Mouse (Mus musculus) hindbrain, embryonic 16.5 days (tissue): ENCODE measurements around the gene Gigyf1. TPM values are rescaled to one million over a fixed set of nuclear protein-coding genes. Genes with fewer than 3 reads are reported as not detected.
A peak's percentile ranks its signal among the peaks of the same experiment; 100 is the strongest.

ENCODE experiments used
- ATAC-seq: fragments of 200-750 bp; cut with Nextera tagmentation; 2 replicates; pipeline ENCODE4 v1.8.0; 2017; ENCODE audit warnings: moderate TSS enrichment, moderate library complexity
- H3K27ac ChIP-seq: fragments of 300-500 bp; sonication (generic); 2 replicates; pipeline ENCODE4 v1.5.1; 2014; ENCODE audit warnings: low read depth, mild to moderate bottlenecking, control low read depth, low read length, moderate library complexity
- H3K27me3 ChIP-seq: fragments of 300-500 bp; sonication (generic); replicated peaks from 2 replicates; pipeline ENCODE4 v1.6.1; 2014; ENCODE audit warnings: low read length; ENCODE audit not compliant: control insufficient read depth, insufficient read depth
- H3K36me3 ChIP-seq: fragments of 300-500 bp; sonication (generic); 2 replicates; pipeline ENCODE4 v1.6.1; 2014; ENCODE audit warnings: mild to moderate bottlenecking, low read length, moderate library complexity, mixed read lengths; ENCODE audit not compliant: control insufficient read depth, insufficient read depth
- H3K4me1 ChIP-seq: fragments of 300-500 bp; sonication (generic); 2 replicates; pipeline ENCODE4 v1.6.1; 2014; ENCODE audit warnings: low read depth, low read length; ENCODE audit not compliant: control insufficient read depth, insufficient read depth
- H3K4me2 ChIP-seq: fragments of 300-500 bp; sonication (generic); 2 replicates; pipeline ENCODE4 v1.6.1; 2014; ENCODE audit warnings: mild to moderate bottlenecking, low read length, control low read depth, moderate library complexity
- H3K4me3 ChIP-seq: fragments of 300-500 bp; sonication (generic); 2 replicates; pipeline ENCODE4 v1.5.1; 2014; ENCODE audit warnings: mild to moderate bottlenecking, low read length, control low read depth, moderate library complexity
- H3K9ac ChIP-seq: fragments of 300-500 bp; sonication (generic); 2 replicates; pipeline ENCODE4 v1.6.1; 2014; ENCODE audit warnings: low read depth, mild to moderate bottlenecking, control low read depth, low read length, moderate library complexity
- H3K9me3 ChIP-seq: fragments of 300-500 bp; sonication (generic); 2 replicates; pipeline ENCODE4 v1.6.1; 2014; ENCODE audit warnings: mild to moderate bottlenecking, low read length, moderate library complexity; ENCODE audit not compliant: control insufficient read depth
- WGBS: fragments of 180-500 bp; shearing (Covaris S2); extraction: QIAGEN DNeasy Blood & Tissue Kit; methylation state at CpG from one replicate; pipeline ENCODE4 v1.1.7; 2014; 5-methylcytosine and 5-hydroxymethylcytosine counted together
- microRNA-seq: library from miRNA; unstranded; fragments of <30 nt; microRNA quantifications from one replicate; pipeline ENCODE4, GENCODE M21; 2017
- polyA plus RNA-seq: library from polyadenylated mRNA; unstranded; fragments of >200 nt; fragmentation: Nextera tagmentation; extraction: Ambion mirVana; gene quantifications from 2 replicates; pipeline ENCODE4 v1.2.1, GENCODE M21; 2015

Gene Gigyf1
- polyA plus RNA-seq, 1 experiment from 2014 or later = 11.8 TPM

GRCm38 (mm10) chr5:137570691-137571586, 52.6 kb downstream of the Gigyf1 start:
- H3K27ac ChIP-seq = no peak overlapping the region
- 82% methylated on average over 17 of the region's 17 CpGs for WGBS
- H3K4me3 ChIP-seq = no peak overlapping the region
- no peak for ATAC-seq
- H3K9ac ChIP-seq = no peak overlapping the region
- no peaks in the 10 kb centered on the region for H3K27me3 ChIP-seq
- no peak overlapping the region for H3K4me2 ChIP-seq
- H3K9me3 ChIP-seq = no peaks in the 10 kb centered on the region
- peaks cover 9% of the 10 kb centered on the region; the same call in 1 of the 2 replicates for H3K36me3 ChIP-seq
- H3K4me1 ChIP-seq = 0 out of 2 replicates have a peak, but pooled peaks cover 2% of the 10 kb centered on the region

GRCm38 (mm10) chr5:137574470-137574901, 56.1 kb downstream of the Gigyf1 start:
- WGBS = 7% methylated on average over 27 of the region's 27 CpGs
- peak overlapping the region; percentile 52 for H3K4me2 ChIP-seq
- H3K9ac ChIP-seq = peak overlapping the region; percentile 58
- H3K27me3 ChIP-seq = no peaks in the 10 kb centered on the region
- no peaks in the 10 kb centered on the region for H3K36me3 ChIP-seq
- 0 out of 2 replicates have a peak, but pooled peaks cover 2% of the 10 kb centered on the region for H3K4me1 ChIP-seq
- H3K4me3 ChIP-seq = peak overlapping the region; percentile 18
- no peak overlapping the region for H3K27ac ChIP-seq
- peak; percentile 58; the same call in 1 of the 2 replicates for ATAC-seq
- no peaks in the 10 kb centered on the region for H3K9me3 ChIP-seq

Small RNAs within 50 kb of the gene (microRNA-seq; reads per million reads assigned to microRNA genes)
- gene Mir6418 = 1.5 reads per million

Other genes with a start within 250 kb of the Gigyf1 start
- 86.8 and 102 TPM in 2 replicates for gene Ache, start 231.0 kb upstream of the Gigyf1 start, polyA plus RNA-seq
- gene Ufsp1, start 223.9 kb upstream of the Gigyf1 start, polyA plus RNA-seq = 25.5 and 29.6 TPM in 2 replicates
- 88.1 and 100 TPM in 2 replicates for gene Srrt, start 210.9 kb upstream of the Gigyf1 start, polyA plus RNA-seq
- 13.2 and 17.3 TPM in 2 replicates for gene Trip6, start 204.1 kb upstream of the Gigyf1 start, polyA plus RNA-seq
- gene Slc12a9, start 185.0 kb upstream of the Gigyf1 start, polyA plus RNA-seq = 24.5 and 26.7 TPM in 2 replicates
- gene Ephb4, start 168.4 kb upstream of the Gigyf1 start, polyA plus RNA-seq = 5.8 and 9.2 TPM in 2 replicates
- gene Zan, start 41.5 kb upstream of the Gigyf1 start, polyA plus RNA-seq = 0.19 and 0.24 TPM in 2 replicates
- gene Pop7, start 16.0 kb upstream of the Gigyf1 start, polyA plus RNA-seq = 79.3 and 87.0 TPM in 2 replicates
- not detected in 2 replicates for gene Epo, start 14.7 kb downstream of the Gigyf1 start, polyA plus RNA-seq
- 519 and 521 TPM in 2 replicates for gene Gnb2, start 15.0 kb downstream of the Gigyf1 start, polyA plus RNA-seq
- 268 and 271 TPM in 2 replicates for gene Actl6b, start 35.0 kb downstream of the Gigyf1 start, polyA plus RNA-seq
- 7.9 and 8.4 TPM in 2 replicates for gene Tfr2, start 51.3 kb downstream of the Gigyf1 start, polyA plus RNA-seq
- 60.0 and 63.4 TPM in 2 replicates for gene Mospd3, start 82.5 kb downstream of the Gigyf1 start, polyA plus RNA-seq
- 23.3 and 25.7 TPM in 2 replicates for gene Pcolce, start 95.2 kb downstream of the Gigyf1 start, polyA plus RNA-seq
- gene Fbxo24, start 110.5 kb downstream of the Gigyf1 start, polyA plus RNA-seq = not detected in 2 replicates
- 14.9 and 21.6 TPM in 2 replicates for gene Lrch4, start 110.6 kb downstream of the Gigyf1 start, polyA plus RNA-seq
- gene Gm20605, start 110.6 kb downstream of the Gigyf1 start, polyA plus RNA-seq = 7.4 and 7.6 TPM in 2 replicates
- 3.4 and 6.6 TPM in 2 replicates for gene Sap25, start 122.8 kb downstream of the Gigyf1 start, polyA plus RNA-seq
- gene Irs3, start 127.2 kb downstream of the Gigyf1 start, polyA plus RNA-seq = 0.11 and 0.16 TPM in 2 replicates
- gene Agfg2, start 166.2 kb downstream of the Gigyf1 start, polyA plus RNA-seq = 20.1 and 21.7 TPM in 2 replicates
- 44.0 and 50.2 TPM in 2 replicates for gene Nyap1, start 223.1 kb downstream of the Gigyf1 start, polyA plus RNA-seq
- 101 and 150 TPM in 2 replicates for gene Tsc22d4, start 227.2 kb downstream of the Gigyf1 start, polyA plus RNA-seq